Mouse (Mus musculus) spleen, adult 12 weeks (tissue): ENCODE data around the gene Ccl22.

Experiments used
- DNase-seq: peaks from one replicate; pipeline ENCODE4 v3.0.0; 2022; ENCODE audit warnings: low spot score

Gene Ccl22

GRCm38 (mm10) chr8:94734735-94735350 is 10.5 kb upstream of the Ccl22 start:
- DNase-seq, result no peak

GRCm38 (mm10) chr8:94735426-94736094 is 9.8 kb upstream of the Ccl22 start:
- DNase-seq, result peak; percentile 35

GRCm38 (mm10) chr8:94739829-94740228 is 5.6 kb upstream of the Ccl22 start:
- no peak for DNase-seq

- DNase-seq, result no peak
Measured at GRCm38 (mm10) chr8:94740591-94740990, 4.8 kb upstream of the Ccl22 start.

GRCm38 (mm10) chr8:94741726-94742125 is 3.7 kb upstream of the Ccl22 start:
- no peak for DNase-seq

- DNase-seq, result no peak
Measured at GRCm38 (mm10) chr8:94744484-94744883, 906 bp upstream of the Ccl22 start.

- DNase-seq, result no peak
Measured at GRCm38 (mm10) chr8:94744972-94745371, 418 bp upstream of the Ccl22 start.

GRCm38 (mm10) chr8:94746832-94747231 is 1.4 kb downstream of the Ccl22 start:
- no peak for DNase-seq

GRCm38 (mm10) chr8:94748363-94748762 is 3.0 kb downstream of the Ccl22 start:
- no peak for DNase-seq

- no peak for DNase-seq
Measured at GRCm38 (mm10) chr8:94749942-94750341, 4.6 kb downstream of the Ccl22 start.

GRCm38 (mm10) chr8:94751023-94751849 is 5.8 kb downstream of the Ccl22 start:
- no peak for DNase-seq

GRCm38 (mm10) chr8:94754006-94754405 is 8.6 kb downstream of the Ccl22 start:
- no peak for DNase-seq

- DNase-seq, result no peak
Measured at GRCm38 (mm10) chr8:94754486-94754885, 9.1 kb downstream of the Ccl22 start.

- no peak for DNase-seq
Measured at GRCm38 (mm10) chr8:94767035-94767434, 21.6 kb downstream of the Ccl22 start.

- no peak for DNase-seq
Measured at GRCm38 (mm10) chr8:94770945-94771344, 25.6 kb downstream of the Ccl22 start.

GRCm38 (mm10) chr8:94771941-94772670 is 26.7 kb downstream of the Ccl22 start, which contains the start of gene Cx3cl1:
Gene Cx3cl1 (plus strand): TSS chr8:94772009.
- no peak for DNase-seq

GRCm38 (mm10) chr8:94773048-94773447 is 27.7 kb downstream of the Ccl22 start:
- no peak for DNase-seq

GRCm38 (mm10) chr8:94773700-94774171 is 28.3 kb downstream of the Ccl22 start:
- no peak for DNase-seq

GRCm38 (mm10) chr8:94774601-94775000 is 29.2 kb downstream of the Ccl22 start:
- no peak for DNase-seq

- DNase-seq, result no peak
Measured at GRCm38 (mm10) chr8:94776346-94776745, 31.0 kb downstream of the Ccl22 start.

GRCm38 (mm10) chr8:94778036-94778435 is 32.6 kb downstream of the Ccl22 start:
- no peak for DNase-seq

- no peak for DNase-seq
Measured at GRCm38 (mm10) chr8:94778473-94778872, 33.1 kb downstream of the Ccl22 start.
